Mouse (Mus musculus): Measurements from ENCODE around the gene Fam98a.

The Fam98a gene

DNA sequence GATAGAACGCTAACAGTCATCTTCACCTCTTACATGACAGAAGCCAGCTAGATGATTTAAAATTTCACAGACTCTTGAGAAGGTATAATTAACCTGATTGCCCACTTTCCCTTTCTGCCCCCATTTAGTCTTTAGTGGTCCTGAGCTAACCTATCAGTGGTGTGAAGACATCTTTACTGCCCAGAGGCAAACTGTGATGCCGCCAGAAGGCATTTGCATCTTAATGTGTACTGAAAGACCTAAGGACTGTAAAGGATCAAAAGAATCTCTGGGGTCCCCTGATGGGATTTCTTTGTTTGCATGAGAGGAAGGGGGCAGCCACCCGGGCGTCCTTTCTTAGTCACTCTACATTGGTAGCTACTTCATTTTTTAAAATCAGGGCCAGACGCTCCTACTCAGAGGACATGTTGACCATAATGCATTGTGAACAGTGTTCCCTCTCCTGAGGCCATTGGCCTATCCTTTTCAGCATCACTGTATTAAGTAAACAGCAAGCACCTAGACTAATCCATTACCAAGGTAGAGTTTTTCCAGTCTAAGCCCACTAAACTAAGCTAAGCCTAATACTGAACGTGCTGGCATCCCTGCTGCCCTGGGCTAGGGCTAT, 30.4 kb downstream of the Fam98a start:
- no peak for DNase-seq

DNA sequence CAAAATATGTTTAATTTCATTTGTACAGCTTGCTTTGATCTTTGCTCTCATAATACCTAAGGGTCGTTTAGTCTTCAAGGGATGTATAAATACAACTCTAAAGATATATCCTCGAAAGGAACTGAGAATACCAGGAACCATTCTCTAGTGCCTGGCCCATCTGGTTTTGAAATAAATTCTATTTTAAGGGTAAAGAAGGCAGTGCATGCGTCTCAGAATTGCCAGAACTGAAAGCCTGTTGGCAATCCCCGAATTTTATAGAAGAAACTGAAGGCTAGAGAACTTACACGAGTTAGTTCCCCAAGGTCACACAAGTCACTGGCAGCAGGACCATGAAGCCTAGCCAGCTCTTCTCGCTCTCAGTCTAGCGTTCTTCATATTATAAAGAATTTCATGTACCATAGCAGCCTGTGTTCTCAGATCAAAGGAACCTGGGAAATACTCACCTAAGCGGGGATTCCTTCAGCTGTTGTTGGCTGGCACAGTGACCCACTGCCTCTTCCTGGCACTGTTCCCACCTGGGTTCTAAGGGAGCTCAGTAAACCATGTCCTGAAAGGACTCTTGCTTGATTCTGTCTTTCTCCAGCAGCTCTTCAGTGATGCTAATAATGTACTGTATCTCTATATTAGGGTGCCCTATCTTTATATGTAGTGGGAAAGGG, 32.4 kb downstream of the Fam98a start:
- DNase-seq, result no peak

DNA sequence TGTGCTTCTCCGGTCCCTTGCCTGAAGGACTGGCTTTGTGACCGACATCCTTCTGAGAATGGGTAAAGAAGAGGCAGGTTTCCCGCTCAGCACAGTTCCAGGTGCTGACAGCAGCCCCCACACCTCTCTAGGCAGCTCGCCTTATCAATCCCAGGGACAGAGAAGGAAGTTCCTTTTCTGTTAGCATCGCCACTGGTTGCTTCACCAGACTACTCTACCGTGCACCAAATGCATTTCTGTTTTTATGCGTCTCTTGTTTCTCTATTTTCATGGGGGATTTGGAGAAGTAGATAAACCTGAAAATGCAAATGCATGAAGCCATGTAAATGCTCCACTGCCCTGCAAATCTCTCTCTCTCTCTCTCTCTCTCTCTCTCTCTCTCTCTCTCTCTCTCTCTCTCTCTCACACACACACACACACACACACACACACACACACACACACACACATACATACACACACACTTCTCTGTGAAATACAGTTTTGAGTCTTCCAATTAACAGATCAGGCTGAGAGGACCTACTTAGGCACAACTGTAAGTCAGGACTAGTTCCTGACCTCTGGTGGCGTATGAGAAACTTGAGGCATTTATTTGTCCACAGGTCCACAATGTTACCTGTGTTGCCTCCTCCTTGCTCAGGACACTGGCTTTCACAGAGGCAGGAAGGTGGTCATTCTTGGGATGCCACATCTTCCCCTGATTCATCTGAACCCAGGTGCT, 33.4 kb downstream of the Fam98a start:
- DNase-seq, result no peak

DNA sequence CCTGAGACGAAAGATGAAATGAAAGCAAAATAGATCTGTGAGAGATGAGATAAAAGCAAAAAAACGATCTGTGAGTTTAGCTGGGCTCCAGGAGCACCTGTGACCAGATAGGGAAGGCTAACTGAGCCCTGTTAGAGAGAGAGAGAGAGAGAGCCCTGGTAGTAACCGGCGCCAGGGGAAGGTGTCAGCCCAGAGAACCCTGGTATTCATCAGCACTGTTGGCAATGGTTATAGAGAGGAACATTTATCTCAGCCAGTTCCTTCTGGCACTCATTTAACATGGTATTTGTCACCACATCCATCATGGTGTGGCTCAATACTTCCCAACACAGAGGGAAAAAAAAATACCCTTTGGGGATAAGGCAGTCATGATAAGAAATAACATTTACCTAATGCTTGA, 35.2 kb downstream of the Fam98a start:
- DNase-seq, result no peak

DNA sequence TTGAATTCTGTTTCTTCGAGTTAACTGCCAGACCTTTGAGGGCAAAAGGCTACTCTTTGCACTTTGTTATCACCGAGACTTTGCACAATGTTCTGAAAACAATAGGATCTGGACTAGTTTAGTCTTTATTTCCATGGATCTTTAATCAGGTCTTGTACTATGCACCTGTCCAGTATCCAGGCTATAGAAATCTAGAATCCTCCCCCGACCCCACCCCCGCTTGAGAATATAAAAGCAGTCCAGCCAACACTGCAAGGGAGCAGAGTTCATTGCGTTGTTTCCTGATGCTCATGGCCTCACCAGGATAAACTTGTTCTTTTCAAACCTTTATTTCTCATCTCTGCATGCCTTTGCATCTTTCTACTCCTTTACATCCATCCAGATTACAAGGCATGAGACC, 42.5 kb downstream of the Fam98a start:
- DNase-seq, result no peak

DNA sequence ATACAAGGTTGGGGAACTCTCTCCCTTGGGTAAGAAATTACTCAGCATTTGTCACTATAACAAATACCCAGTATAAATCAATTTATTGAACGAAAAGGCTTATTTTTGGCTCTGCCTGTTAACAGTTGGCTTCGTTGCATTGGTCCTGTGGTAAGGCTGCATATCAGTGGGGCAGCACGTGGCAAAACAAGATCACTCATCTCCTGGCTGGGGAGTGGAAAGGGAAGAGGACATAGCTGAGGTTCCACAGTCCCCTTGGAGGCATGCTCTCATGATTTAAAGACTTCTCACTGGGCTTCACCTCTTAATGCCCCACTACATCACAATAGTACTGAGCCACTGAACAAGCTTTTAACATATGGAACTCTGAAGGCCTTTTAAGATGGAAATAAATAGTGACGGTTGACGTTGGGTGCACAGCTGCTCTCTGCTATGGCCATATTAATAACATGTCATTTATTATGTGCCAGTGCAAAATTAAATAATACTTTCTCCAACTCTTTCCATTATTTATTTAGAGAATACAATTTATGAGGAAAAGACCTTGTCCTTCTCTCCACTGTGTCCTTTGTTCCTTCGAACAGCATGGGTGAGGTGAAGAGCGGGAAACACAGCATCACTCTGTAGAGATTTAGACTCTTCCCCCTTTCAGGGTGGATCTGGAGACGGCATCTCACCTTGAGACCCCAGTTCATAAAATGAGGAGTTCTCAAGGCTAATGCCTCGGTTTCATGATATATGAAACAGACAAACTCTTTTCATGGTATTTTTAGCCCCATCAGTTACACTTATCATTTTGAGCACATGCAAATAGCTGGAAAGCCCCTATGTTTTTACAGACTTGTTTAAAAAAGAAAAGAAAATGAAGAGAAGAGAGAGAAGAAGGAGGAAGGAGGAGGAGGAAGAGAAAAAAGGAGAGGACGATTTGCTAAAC, 44.8 kb downstream of the Fam98a start:
- no peak for DNase-seq

DNA sequence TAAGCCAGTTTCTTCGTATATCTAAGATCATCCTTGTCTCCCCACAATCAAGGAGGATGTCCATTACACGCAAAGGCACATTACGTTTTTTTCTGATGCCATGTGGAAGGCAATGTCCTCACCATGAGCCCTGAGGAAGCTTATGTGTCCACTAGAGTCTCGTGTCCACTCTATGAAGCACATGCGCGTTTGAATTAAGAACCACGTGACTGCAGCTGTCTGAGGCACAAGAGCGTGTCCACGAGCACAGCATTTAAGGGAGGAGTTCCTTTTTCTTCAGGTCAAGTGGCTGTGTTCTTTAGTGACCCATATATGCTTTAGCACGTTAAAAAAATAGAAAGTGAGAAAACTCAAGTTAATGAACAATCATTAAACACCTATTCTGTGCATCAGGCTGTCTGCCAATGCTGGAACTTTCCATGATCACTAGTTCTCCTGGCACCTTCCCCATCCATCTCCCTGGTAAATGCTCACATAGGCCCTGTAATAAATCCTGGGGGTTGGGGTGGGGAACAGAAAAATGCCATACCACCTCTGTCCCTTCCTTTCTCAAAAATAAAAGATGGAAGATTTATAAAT, 45.6 kb downstream of the Fam98a start:
- no peak for DNase-seq

DNA sequence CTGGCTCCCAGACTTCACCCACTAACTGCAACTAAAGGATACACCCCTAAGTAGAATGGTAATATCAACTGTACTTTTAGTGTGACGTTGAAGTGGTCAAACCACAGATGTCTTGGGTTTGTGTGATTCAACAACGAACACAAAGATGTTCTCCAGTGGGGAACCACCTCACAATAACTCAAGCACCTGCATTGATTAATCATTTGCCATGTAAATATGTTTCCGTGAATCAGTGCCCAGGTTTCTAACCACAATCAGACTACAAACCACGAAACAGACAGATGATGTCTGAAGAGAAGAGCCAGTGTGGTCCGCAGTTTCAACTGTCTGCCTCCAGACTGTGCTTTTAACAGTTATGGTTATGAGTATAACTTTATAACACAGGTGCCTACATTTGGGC, 46.7 kb downstream of the Fam98a start:
- no peak for DNase-seq

DNA sequence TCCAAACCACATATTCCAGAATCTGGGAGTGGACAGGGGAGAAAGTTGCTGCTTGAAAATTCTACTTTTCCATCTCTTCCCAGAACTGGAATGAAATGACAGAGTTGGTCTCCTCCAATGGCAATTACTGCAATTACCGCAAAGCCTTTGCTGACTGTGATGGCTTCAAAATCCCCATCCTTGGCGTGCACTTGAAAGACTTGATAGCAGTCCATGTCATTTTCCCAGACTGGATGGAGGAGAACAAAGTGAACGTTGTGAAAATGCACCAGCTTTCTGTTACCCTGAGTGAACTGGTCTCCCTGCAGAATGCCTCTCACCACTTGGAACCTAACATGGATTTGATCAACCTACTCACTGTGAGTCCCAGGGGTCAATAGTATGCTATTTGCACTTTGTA, 48.7 kb downstream of the Fam98a start:
- no peak for DNase-seq

DNA sequence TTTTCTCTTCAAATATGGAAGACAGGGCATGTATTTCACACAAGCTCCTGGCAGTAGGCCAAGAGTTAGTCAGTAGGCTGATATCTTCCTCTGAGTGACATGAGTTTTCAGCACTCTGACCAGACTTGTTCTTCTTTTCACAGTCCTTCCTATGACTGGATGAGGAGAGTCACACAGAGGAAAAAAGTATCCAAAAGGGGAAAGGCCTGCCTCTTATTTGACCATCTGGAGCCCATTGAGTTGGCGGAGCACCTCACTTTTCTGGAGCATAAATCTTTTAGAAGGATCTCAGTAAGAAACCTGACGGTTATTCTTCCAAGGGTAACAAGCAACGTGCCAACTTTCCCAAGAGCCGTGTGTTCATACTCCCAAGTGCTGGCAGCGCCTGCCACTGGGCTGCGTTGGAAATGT, 53.5 kb downstream of the Fam98a start:
- DNase-seq, result no peak

DNA sequence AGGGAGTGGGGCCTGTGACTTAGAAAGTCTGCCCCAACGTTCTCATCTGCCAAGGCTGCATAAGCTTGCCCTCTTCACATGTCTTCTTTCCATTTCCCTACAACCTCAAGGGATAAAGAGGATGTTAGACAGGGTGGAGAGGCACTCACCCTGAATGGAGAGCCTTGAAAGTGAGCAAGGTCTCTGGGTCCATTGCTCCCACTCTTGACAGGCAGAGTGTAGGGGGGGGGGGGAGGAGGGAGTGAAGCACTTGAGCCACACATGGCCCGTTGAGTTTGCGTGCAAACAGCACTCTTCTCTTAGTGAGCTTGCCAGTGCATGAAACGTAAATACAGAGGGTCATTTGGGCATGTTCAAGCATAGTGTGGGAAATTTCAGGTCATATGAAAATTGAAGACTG, 56.5 kb downstream of the Fam98a start:
- no peak for DNase-seq
